Mouse (Mus musculus) MEL (cell line): ENCODE results near the gene Zc3h12d. TPM values are rescaled to one million over a fixed set of nuclear protein-coding genes. Genes with fewer than 3 reads are reported as not detected.

Experiments
- DNase-seq: peaks from one replicate; pipeline ENCODE4 v3.0.0; 2011; ENCODE audit warnings: low read depth, low spot score
- H3K27ac ChIP-seq: 2 replicates; pipeline ENCODE4 v1.5.1; 2012; ENCODE audit warnings: low read depth, mild to moderate bottlenecking, control low read depth, low read length, moderate library complexity; ENCODE audit not compliant: control insufficient read depth
- H3K27me3 ChIP-seq, 2 experiments: fragments of 150-350 bp in 1 of 2; sonication (generic) in 1 of 2; 2 replicates each; pipeline ENCODE4 v1.6.1; 2012; ENCODE audit warnings: low read length in 2 of 2, mild to moderate bottlenecking in 2 of 2, improper control_type of control experiment in 1 of 2, moderate library complexity in 1 of 2; ENCODE audit not compliant: insufficient read depth in 2 of 2, control insufficient read depth in 1 of 2
- H3K36me3 ChIP-seq, 2 experiments: 2 replicates each; pipeline ENCODE4 v1.6.1; 2012 to 2014; ENCODE audit warnings: low read length in 2 of 2, improper control_type of control experiment in 1 of 2, inconsistent platforms in 1 of 2, mild to moderate bottlenecking in 1 of 2; ENCODE audit not compliant: insufficient read depth in 2 of 2, control insufficient read depth in 1 of 2
- H3K4me1 ChIP-seq, 2 experiments: fragments of 150-350 bp in 1 of 2; sonication (generic) in 1 of 2; 2 replicates each; pipeline ENCODE4 v1.6.1; 2012; ENCODE audit warnings: low read length in 2 of 2, improper control_type of control experiment in 1 of 2, mild to moderate bottlenecking in 1 of 2; ENCODE audit not compliant: insufficient read depth in 2 of 2, control insufficient read depth in 1 of 2
- H3K4me3 ChIP-seq, 2 experiments: fragments of 150-350 bp in 1 of 2; sonication (generic) in 1 of 2; 2 replicates each; pipeline ENCODE4 v1.5.1; 2012; ENCODE audit warnings: low read depth in 2 of 2, low read length in 2 of 2, mild to moderate bottlenecking in 2 of 2, moderate library complexity in 2 of 2, control low read depth in 1 of 2, improper control_type of control experiment in 1 of 2; ENCODE audit not compliant: control insufficient read depth in 1 of 2, insufficient read depth in 1 of 2
- H3K79me2 ChIP-seq: 2 replicates; pipeline ENCODE4 v1.6.1; 2012; ENCODE audit warnings: mild to moderate bottlenecking, low read length, moderate library complexity; ENCODE audit not compliant: control insufficient read depth, poor library complexity, insufficient read depth
- H3K9ac ChIP-seq: 2 replicates; pipeline ENCODE4 v1.6.1; 2012; ENCODE audit warnings: low read depth, mild to moderate bottlenecking, control low read depth, low read length, moderate library complexity; ENCODE audit not compliant: control insufficient read depth, poor library complexity, severe bottlenecking
- H3K9me3 ChIP-seq: fragments of 150-350 bp; sonication (generic); replicated peaks from 2 replicates; pipeline ENCODE4 v1.6.1; 2012; ENCODE audit warnings: mild to moderate bottlenecking, low read length, improper control_type of control experiment, moderate library complexity; ENCODE audit not compliant: insufficient read depth
- CTCF ChIP-seq, 3 experiments: IDR thresholded peaks in 2 of 3; conservative IDR thresholded peaks in 1 of 3; 2 replicates each; pipeline ENCODE4 v1.5.1; 2011 to 2012; ENCODE audit warnings: low read length in 3 of 3, low read depth in 2 of 3, mild to moderate bottlenecking in 2 of 3, improper control_type of control experiment in 1 of 3, inconsistent platforms in 1 of 3, mixed read lengths in 1 of 3, moderate library complexity in 1 of 3; ENCODE audit not compliant: control insufficient read depth in 1 of 3, insufficient read depth in 1 of 3, poor library complexity in 1 of 3, severe bottlenecking in 1 of 3
- ELF1 ChIP-seq: IDR thresholded peaks from 2 replicates; pipeline ENCODE4 v1.6.1; 2014; ENCODE audit warnings: low read depth, mild to moderate bottlenecking, inconsistent platforms, low read length, improper control_type of control experiment, moderate library complexity
- EP300 ChIP-seq, 2 experiments: IDR thresholded peaks; 2 replicates each; pipeline ENCODE4 v1.6.1; 2011; ENCODE audit warnings: improper control_type of control experiment in 2 of 2, low read length in 2 of 2, low read depth in 1 of 2, mild to moderate bottlenecking in 1 of 2
- ETS1 ChIP-seq: IDR thresholded peaks from 2 replicates; pipeline ENCODE4 v1.6.1; 2012; ENCODE audit warnings: low read depth, mild to moderate bottlenecking, inconsistent platforms, low read length, improper control_type of control experiment, moderate library complexity
- GATA1 ChIP-seq: IDR thresholded peaks from 2 replicates; pipeline ENCODE4 v1.6.1; 2011; ENCODE audit warnings: low read depth, low read length, improper control_type of control experiment
- JUND ChIP-seq: IDR thresholded peaks from 2 replicates; pipeline ENCODE4 v1.6.1; 2011; ENCODE audit warnings: low read depth, mild to moderate bottlenecking, improper control_type of control experiment, low read length
- MEF2A ChIP-seq: IDR thresholded peaks from 2 replicates; pipeline ENCODE4 v1.6.1; 2014; ENCODE audit warnings: low read depth, mild to moderate bottlenecking, inconsistent platforms, low read length, improper control_type of control experiment; ENCODE audit not compliant: poor library complexity, insufficient replicate concordance, severe bottlenecking; ENCODE audit errors: extremely low read depth
- POLR2AphosphoS2 ChIP-seq: IDR thresholded peaks from 2 replicates; pipeline ENCODE4 v1.6.1; 2011; ENCODE audit warnings: low read length, improper control_type of control experiment
- RCOR1 ChIP-seq: IDR thresholded peaks from 2 replicates; pipeline ENCODE4 v1.6.1; 2012; ENCODE audit warnings: low read depth, mild to moderate bottlenecking, inconsistent platforms, low read length, improper control_type of control experiment
- ZC3H11A ChIP-seq: IDR thresholded peaks from 2 replicates; pipeline ENCODE4 v1.6.1; 2012; ENCODE audit warnings: low read depth, mild to moderate bottlenecking, inconsistent platforms, low read length, improper control_type of control experiment
- polyA plus RNA-seq, 2 experiments: library from polyadenylated mRNA; stranded (reverse) in 1 of 2; unstranded in 1 of 2; fragments of >175 nt in 1 of 2; fragments of >200 nt in 1 of 2; gene quantifications; 2 replicates each; pipeline versions ENCODE4 v1.2.1 to v1.2.4; 2012; ENCODE audit warnings: low replicate concordance in 2 of 2, low read depth in 1 of 2; ENCODE audit not compliant: insufficient read length in 2 of 2, insufficient read depth in 1 of 2, missing spikeins in 1 of 2
- total RNA-seq: library from RNA; depleted of rRNA; stranded (reverse); fragments of 300-350 nt; gene quantifications from 2 replicates; pipeline ENCODE4 v1.2.3, GENCODE M21; 2012

The Zc3h12d gene
- total and polyA plus RNA-seq, 3 experiments, result not detected

DNA sequence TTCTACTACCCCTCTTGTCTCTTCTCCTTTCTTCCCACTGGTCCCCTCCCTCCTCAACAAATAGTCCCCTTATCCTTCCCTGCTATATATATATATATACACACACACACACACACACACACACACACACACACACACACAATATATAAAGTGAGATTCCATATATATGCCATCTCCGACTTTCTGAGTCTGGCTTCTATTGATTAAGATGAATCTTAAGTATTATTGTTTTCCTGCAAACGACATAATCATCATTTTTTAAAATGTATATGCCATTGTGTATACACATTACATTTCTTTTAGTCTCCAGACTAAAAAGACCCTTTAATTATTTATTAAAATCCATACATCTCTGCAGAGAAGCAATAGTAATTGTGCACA lies 8.1 kb downstream of the Zc3h12d start:
- H3K36me3 ChIP-seq, result no peaks in the 10 kb centered on the region
- H3K4me1 ChIP-seq, result 0 out of 4 replicates have a peak, but pooled peaks cover 0 to 3% of the 10 kb centered on the region in 2 experiments

DNA sequence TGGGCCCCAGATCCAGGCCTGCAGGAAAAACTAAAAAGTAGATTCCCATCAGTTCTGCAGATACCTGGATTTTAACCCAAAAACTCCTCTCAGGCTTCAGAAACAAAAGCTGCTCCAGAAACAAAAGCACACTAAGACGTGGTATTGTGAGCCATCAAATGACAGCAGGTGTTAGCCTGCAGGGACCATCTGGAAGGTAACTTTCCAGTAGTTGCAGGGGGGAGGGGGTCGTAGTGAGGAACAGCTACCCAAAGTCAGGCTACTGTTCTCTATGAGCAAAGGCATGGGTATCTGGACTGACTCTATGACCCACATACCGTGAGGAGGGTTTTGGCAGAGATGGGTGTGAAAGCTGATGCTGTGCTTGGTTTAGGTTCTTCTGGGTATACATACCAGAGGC lies 8.5 kb downstream of the Zc3h12d start:
- Histone ChIP-seq H3K36me3 (no peaks in the 10 kb centered on the region), H3K27me3 (no peaks in the 10 kb centered on the region)
- TF ChIP-seq RCOR1, result no peak
- no peak for TF ChIP-seq JUND
- TF ChIP-seq, all 39 proteins: peak for 0
- no peak overlapping the region for H3K9ac ChIP-seq
- no peaks in the 10 kb centered on the region for H3K79me2 ChIP-seq
- 0 out of 4 replicates have a peak, but pooled peaks cover 0 to 3% of the 10 kb centered on the region in 2 experiments for H3K4me1 ChIP-seq
- H3K27ac ChIP-seq, result no peak overlapping the region
- no peak for DNase-seq
- H3K4me3 ChIP-seq, result no peak overlapping the region
- no peaks in the 10 kb centered on the region for H3K9me3 ChIP-seq

More for the DNA sequence above, 8.1 kb downstream of the Zc3h12d start:
- Histone ChIP-seq H3K79me2 (no peaks in the 10 kb centered on the region), H3K27me3 (no peaks in the 10 kb centered on the region), H3K4me3 (no peak overlapping the region), H3K9me3 (no peaks in the 10 kb centered on the region), H3K27ac (no peak overlapping the region), H3K9ac (no peak overlapping the region)
- TF ChIP-seq POLR2AphosphoS2, result no peak
- no peak for DNase-seq

DNA sequence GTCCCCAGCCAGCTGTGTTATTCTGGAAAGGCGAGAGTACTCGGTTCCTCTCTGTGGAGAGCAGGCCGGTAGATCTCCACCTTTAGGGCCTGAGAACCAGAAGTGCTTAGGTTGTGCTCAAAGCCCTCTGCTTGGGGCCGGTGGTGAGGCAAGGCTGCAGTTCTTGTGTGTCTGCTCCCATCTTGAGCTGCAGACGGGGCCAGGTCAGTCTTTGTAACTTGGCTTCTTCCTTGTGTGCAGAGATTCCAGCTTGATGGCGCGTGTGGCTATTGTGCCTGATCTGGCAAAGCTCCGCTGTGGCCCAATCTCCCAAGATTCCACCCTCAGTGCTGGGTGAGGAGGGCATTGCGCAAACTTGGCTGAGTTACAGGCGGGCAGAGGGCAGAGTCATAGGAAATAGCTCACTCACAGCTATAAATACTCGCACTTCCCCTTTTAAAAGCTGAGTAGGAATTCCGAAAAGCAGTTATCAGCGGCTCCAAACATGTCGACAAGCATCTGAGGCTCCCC lies 9.4 kb downstream of the Zc3h12d start:
- no peak overlapping the region for H3K27ac ChIP-seq
- no peaks in the 10 kb centered on the region for H3K79me2 ChIP-seq
- no peaks in the 10 kb centered on the region for H3K27me3 ChIP-seq
- H3K36me3 ChIP-seq, result no peaks in the 10 kb centered on the region
- no peak overlapping the region for H3K4me3 ChIP-seq
- H3K9me3 ChIP-seq, result no peaks in the 10 kb centered on the region
- TF ChIP-seq CTCF (IDR thresholded peaks at IDR 0.05 in 2 of 3, conservative IDR thresholded peaks at IDR 0.05 in 1 of 3; ENCODE audit: control insufficient read depth in 1 of 3, insufficient read depth in 1 of 3, low read depth in 2 of 3, low read length in 3 of 3, poor library complexity in 1 of 3, severe bottlenecking in 1 of 3) (no peak), ELF1 (no peak), MEF2A (peak; percentile 85; the same call in 1 of the 2 replicates), GATA1 (peak; percentile 54; the same call in 1 of the 2 replicates), ETS1 (peak; percentile 72), ZC3H11A (0 out of 2 replicates have a peak, but pooled peaks have one; percentile 9), EP300 (IDR thresholded peaks at IDR 0.05; ENCODE audit: low read depth in 1 of 2, low read length in 2 of 2) (peak; percentile 21 to 60; a peak in 3 of 4 replicates), RCOR1 (0 out of 2 replicates have a peak, but pooled peaks have one; percentile 43)
- DNase-seq, result peak; percentile 73
- 0 out of 4 replicates have a peak, but pooled peaks cover 0 to 3% of the 10 kb centered on the region in 2 experiments for H3K4me1 ChIP-seq
- H3K9ac ChIP-seq, result no peak overlapping the region
